Mouse (Mus musculus) heart, postnatal 0 days (tissue): ENCODE measurements around the gene Gse1.

Experiments used
- CTCF ChIP-seq: IDR thresholded peaks from 2 replicates; pipeline ENCODE4 v1.5.1; 2016; ENCODE audit warnings: antibody characterized with exemption, control low read depth, low read depth
- EP300 ChIP-seq: IDR thresholded peaks from 2 replicates; pipeline ENCODE4 v1.6.1; 2016; ENCODE audit warnings: antibody characterized with exemption, low read depth

DNA sequence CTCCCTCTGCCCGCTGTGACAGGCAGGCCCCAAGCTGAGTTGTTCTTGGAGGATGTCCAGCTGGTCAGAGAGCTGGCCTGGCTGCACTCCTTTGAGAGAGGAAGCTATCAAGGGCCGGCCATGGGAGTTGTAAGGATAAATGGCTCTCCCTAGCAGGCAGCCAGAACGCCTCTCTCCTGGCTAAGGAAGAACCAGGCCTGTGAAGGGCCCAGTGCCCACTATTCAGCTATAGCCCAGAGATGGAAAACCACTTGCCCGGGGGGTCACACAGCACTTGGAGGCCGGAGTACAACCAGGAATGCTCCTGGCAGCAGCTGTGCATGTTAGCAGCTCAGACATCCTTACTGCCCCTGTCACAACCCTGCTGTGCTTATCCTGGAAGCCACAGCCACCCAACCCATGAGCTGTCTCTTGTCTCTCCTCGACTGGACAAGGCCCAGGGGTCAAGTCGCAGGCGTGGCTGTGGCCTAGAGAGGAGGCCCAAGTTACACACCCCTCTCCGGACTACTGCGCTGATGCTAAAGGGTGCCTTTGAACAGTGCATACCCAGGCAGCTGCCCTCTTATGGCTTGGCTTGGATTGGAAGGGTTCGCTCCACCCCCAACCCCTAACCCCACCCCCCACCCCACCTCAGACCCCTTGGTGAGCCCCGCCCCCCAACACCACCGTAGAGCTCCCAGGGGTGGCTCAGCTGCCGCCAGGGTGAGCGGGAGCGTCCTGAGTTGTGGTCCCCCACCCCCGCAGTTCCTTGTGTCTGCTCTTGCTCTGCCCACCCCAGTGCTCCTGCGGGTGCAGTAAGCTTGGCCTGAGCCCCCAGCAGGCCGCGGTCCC lies 276.2 kb downstream of the Gse1 start:
- TF ChIP-seq CTCF: no peak
- no peak for TF ChIP-seq EP300
